Mouse (Mus musculus) liver, embryonic 13.5 days (tissue): ENCODE data around the gene Rrp7a. TPM values are rescaled to one million over a fixed set of nuclear protein-coding genes. Genes with fewer than 3 reads are reported as not detected.

Source experiments
- ATAC-seq: fragments of 200-750 bp; cut with Nextera tagmentation; 2 replicates; pipeline ENCODE4 v1.8.0; 2017; ENCODE audit warnings: low read depth, mild to moderate bottlenecking, moderate number of reproducible peaks, moderate library complexity
- DNase-seq: peaks from one replicate; pipeline ENCODE4 v3.0.0; 2022
- H3K27ac ChIP-seq: fragments of 300-500 bp; sonication (generic); 2 replicates; pipeline ENCODE4 v1.5.1; 2015; ENCODE audit warnings: moderate library complexity, mild to moderate bottlenecking, inconsistent platforms
- H3K27me3 ChIP-seq: fragments of 300-500 bp; sonication (generic); 2 replicates; pipeline ENCODE4 v1.6.1; 2015; ENCODE audit warnings: mild to moderate bottlenecking, inconsistent platforms
- H3K36me3 ChIP-seq: fragments of 300-500 bp; sonication (generic); 2 replicates; pipeline ENCODE4 v1.6.1; 2015; ENCODE audit warnings: mild to moderate bottlenecking, inconsistent platforms
- H3K4me1 ChIP-seq: fragments of 300-500 bp; sonication (generic); replicated peaks from 2 replicates; pipeline ENCODE4 v1.6.1; 2015; ENCODE audit warnings: inconsistent platforms
- H3K4me2 ChIP-seq: fragments of 300-500 bp; sonication (generic); 2 replicates; pipeline ENCODE4 v1.6.1; 2015; ENCODE audit warnings: inconsistent platforms, mild to moderate bottlenecking, moderate library complexity
- H3K4me3 ChIP-seq: fragments of 300-500 bp; sonication (generic); replicated peaks from 2 replicates; pipeline ENCODE4 v1.5.1; 2015; ENCODE audit warnings: mild to moderate bottlenecking, inconsistent platforms
- H3K9ac ChIP-seq: fragments of 300-500 bp; sonication (generic); 2 replicates; pipeline ENCODE4 v1.6.1; 2015; ENCODE audit warnings: mild to moderate bottlenecking, inconsistent platforms
- H3K9me3 ChIP-seq: fragments of 300-500 bp; sonication (generic); replicated peaks from 2 replicates; pipeline ENCODE4 v1.6.1; 2016; ENCODE audit warnings: inconsistent platforms
- WGBS: fragments of 180-500 bp; shearing (Covaris S2); methylation state at CpG from one replicate; pipeline ENCODE4 v1.1.7; 2015; ENCODE audit not compliant: insufficient replicate concordance; 5-methylcytosine and 5-hydroxymethylcytosine counted together
- polyA plus RNA-seq: library from polyadenylated mRNA; unstranded; fragments of >200 nt; fragmentation: Nextera tagmentation; extraction: Ambion mirVana; gene quantifications from 2 replicates; pipeline ENCODE4 v1.2.1, GENCODE M21; 2015

Rrp7a gene
- polyA plus RNA-seq: 35.6 and 40.9 TPM in 2 replicates

DNA sequence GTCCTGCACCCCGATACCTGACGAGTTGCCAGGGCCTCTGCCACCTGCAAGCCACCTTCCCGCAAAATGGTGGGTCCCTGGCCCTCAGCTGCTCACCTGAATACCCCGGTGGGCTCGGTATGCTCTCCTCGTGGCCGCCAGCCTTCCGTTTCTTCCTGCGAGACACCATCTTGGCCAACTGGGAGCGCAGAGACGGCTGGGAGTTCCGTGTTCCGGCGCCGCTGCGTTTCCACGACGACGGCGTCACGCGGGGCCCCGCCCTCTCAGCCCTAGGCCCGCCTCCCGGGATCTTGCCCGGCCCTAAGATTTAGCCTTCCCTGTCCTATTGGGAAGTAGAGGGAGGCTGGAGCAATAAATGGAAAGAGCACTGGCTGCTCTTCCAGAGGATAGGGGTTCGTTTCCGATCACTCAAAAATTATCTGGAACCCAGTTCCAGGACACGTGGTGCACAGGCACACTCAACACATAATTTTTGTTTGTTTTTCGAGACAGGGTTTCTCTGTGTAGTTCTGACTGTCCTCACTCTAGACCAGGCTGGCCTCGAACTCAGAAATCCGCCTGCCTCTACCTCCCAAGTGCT lies at the start of gene Rrp7a:
Rrp7a (minus strand) TSS at position 236 of the 580 bp plus-strand sequence.
- DNase-seq (peak; percentile 82), ATAC-seq (peak; percentile 90)
- peaks cover 14% of the 10 kb centered on the region for H3K4me1 ChIP-seq
- peaks cover 52% of the 10 kb centered on the region for H3K36me3 ChIP-seq
- H3K27me3 ChIP-seq: no peaks in the 10 kb centered on the region
- whole genome bisulfite sequencing: 4% methylated on average over 32 of the region's 32 CpGs
- H3K9me3 ChIP-seq: no peaks in the 10 kb centered on the region
- peak within 1 kb of the TSS; percentile 83 for H3K9ac ChIP-seq
- peak within 1 kb of the TSS; percentile 63 for H3K27ac ChIP-seq
- H3K4me2 ChIP-seq: peak within 1 kb of the TSS; percentile 89
- peak within 1 kb of the TSS; percentile 91 for H3K4me3 ChIP-seq

GRCm38 (mm10) chr15:83171712-83172481 lies 49.3 kb upstream of the Rrp7a start:
- peak; percentile 96 for DNase-seq
- peaks cover 25% of the 10 kb centered on the region for H3K36me3 ChIP-seq
- H3K9me3 ChIP-seq: no peaks in the 10 kb centered on the region
- peak overlapping the region; percentile 94 for H3K4me2 ChIP-seq
- ATAC-seq: peak; percentile 81
- H3K27ac ChIP-seq: peak overlapping the region; percentile 93
- under 1% methylated on average over 67 of the region's 67 CpGs for WGBS
- H3K27me3 ChIP-seq: no peaks in the 10 kb centered on the region
- H3K4me3 ChIP-seq: peak overlapping the region; percentile 100
- peaks cover 72% of the 10 kb centered on the region for H3K4me1 ChIP-seq
- peak overlapping the region; percentile 98 for H3K9ac ChIP-seq

DNA sequence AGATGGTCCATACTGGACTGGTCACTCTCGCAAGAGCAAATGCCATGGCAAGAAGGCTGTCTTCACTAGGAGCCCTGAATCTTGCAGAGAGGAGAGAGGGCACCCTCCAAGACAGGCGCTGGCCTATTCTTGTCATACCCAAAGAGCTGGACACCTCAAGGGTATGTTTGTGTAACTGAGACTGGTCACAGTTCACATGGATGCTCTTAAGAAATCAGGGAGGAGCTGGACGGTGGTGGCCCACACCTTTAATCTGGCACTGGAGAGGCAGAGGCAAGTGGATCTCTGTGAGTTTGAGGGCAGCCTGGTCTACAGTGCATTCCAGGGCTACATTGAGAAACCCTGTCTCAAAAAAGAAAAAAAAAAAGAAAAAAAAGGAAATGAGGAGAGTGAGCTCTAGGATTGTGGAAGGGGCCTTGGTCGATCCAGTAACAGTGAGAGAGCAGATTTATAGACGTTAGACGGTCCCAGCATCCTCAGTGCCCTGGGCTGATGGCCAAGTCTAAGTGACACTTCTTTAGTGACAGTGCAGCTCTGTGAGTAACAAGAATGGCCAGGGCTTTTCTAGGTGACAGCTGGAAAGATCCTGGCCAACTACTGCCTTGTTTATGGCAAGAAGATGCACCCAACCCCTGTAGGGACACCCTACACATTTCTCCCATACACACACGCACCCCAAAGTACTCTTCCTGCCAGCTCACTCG lies 48.5 kb upstream of the Rrp7a start:
- Histone ChIP-seq H3K4me3 (peak overlapping the region; percentile 100), H3K27me3 (no peaks in the 10 kb centered on the region), H3K27ac (peak overlapping the region; percentile 93), H3K4me2 (peak overlapping the region; percentile 94), H3K4me1 (peaks cover 78% of the 10 kb centered on the region), H3K9ac (peak overlapping the region; percentile 98), H3K36me3 (peaks cover 33% of the 10 kb centered on the region), H3K9me3 (no peaks in the 10 kb centered on the region)
- no peak for ATAC-seq
- no peak for DNase-seq
- 38% methylated on average over 8 of the region's 8 CpGs for WGBS

GRCm38 (mm10) chr15:83169772-83170722 lies 47.4 kb upstream of the Rrp7a start:
- Histone ChIP-seq H3K9ac (peak overlapping the region; percentile 98), H3K27ac (peak overlapping the region; percentile 93), H3K4me1 (peaks cover 85% of the 10 kb centered on the region), H3K36me3 (peaks cover 42% of the 10 kb centered on the region), H3K27me3 (no peaks in the 10 kb centered on the region), H3K4me3 (peak overlapping the region; percentile 100), H3K4me2 (peak overlapping the region; percentile 94), H3K9me3 (no peaks in the 10 kb centered on the region)
- ATAC-seq (peak; percentile 89), DNase-seq (peak; percentile 87)
- whole genome bisulfite sequencing: 29% methylated on average over 8 of the region's 8 CpGs

DNA sequence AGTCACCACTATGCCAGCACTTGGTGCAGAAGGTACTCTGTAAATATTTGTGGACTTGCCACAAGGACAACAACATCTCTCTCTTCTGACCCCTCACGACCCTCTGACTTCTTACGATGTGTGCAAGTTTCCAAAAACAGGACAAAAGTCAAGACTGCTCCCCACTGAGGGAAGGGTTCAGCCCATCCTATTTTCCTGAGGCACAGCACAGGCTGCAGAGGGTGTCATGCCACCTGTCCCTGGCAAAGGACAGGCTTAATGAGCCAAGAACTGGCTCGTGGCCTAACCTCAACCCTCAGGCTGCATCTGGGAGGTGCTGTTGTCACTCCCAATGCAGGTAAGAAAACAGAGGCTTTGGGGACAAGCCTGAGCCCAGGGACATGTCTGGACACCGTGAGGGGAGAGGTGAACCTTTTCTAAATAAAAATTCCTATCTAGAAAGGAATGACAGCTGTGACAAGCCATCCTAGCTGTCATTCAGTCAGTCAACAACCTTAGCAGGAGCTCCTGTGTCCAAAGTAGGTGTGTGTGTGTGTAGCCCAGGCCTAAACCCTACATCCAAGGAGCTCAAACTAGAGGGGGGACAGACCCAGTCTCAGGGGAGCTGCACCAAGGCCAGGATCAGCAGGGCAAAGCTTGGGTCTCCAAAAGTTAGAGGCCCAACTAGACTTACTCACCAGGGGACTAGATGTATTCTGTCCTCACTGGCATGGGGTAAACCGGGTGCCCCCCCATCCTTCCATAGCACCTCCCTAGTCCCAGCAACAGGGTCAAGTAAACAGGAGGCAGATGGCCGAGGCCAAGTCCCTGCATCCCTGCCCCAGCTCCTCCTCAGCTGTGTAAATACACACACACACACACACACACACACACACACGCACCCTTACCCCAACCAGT lies 46.5 kb upstream of the Rrp7a start:
- peak overlapping the region; percentile 98 for H3K9ac ChIP-seq
- peak overlapping the region; percentile 100 for H3K4me3 ChIP-seq
- peak overlapping the region; percentile 93 for H3K27ac ChIP-seq
- WGBS: 58% methylated on average over 7 of the region's 7 CpGs
- no peaks in the 10 kb centered on the region for H3K27me3 ChIP-seq
- H3K4me1 ChIP-seq: peaks cover 88% of the 10 kb centered on the region
- ATAC-seq (no peak), DNase-seq (no peak)
- peaks cover 41% of the 10 kb centered on the region for H3K36me3 ChIP-seq
- peak overlapping the region; percentile 94 for H3K4me2 ChIP-seq
- H3K9me3 ChIP-seq: no peaks in the 10 kb centered on the region

DNA sequence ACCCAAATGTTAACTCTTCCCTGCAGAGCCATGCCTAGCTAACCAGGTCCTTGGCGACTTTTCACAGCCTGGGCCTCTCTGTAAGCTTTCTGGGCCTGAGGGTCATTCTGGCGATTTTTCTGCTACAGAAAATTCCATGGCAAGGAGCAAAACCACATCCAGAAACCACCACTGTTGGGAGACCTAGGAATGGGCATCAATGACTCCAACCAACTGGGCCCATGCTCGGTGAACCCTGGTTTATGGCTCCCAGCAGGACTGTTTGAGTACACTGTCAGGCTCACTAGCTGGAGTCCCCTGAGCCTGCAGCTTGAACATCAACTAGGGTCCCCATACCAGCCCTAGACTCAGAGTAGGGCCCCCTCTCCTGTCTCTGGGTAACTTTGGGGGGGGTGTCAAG lies 45.7 kb upstream of the Rrp7a start:
- peaks cover 47% of the 10 kb centered on the region for H3K36me3 ChIP-seq
- peak overlapping the region; percentile 98 for H3K9ac ChIP-seq
- peak overlapping the region; percentile 93 for H3K27ac ChIP-seq
- DNase-seq (no peak), ATAC-seq (no peak)
- H3K27me3 ChIP-seq: no peaks in the 10 kb centered on the region
- H3K4me2 ChIP-seq: peak overlapping the region; percentile 94
- peaks cover 86% of the 10 kb centered on the region for H3K4me1 ChIP-seq
- WGBS: 66% methylated on average over 3 of the region's 3 CpGs
- H3K9me3 ChIP-seq: no peaks in the 10 kb centered on the region
- peak overlapping the region; percentile 100 for H3K4me3 ChIP-seq

DNA sequence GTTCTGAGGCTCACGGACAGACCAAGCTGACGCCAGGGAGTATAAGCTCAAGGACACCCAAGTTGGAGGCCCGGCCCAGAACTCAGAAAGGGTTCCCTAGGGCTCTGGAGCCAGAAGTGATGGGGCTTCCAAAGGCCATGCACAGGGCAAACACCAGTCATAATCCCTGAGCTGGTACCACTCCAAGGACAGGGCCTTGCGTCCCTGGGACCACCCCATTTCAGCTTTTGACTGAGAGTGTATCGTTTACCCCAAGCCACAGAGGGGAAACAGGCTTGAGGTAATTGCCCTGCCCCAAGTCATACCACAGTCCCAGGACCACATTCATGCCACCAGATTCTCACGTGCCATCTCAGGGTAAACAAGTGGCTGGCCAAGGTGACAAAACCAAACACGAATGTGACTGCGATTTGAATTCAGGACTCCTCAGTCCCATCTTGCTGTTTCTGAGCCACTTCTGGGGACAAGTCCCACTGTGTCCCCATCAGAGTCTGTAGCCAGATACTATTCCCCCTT lies 45.0 kb upstream of the Rrp7a start:
- 83% methylated on average over 8 of the region's 8 CpGs for WGBS
- peaks cover 54% of the 10 kb centered on the region for H3K36me3 ChIP-seq
- peaks cover 86% of the 10 kb centered on the region for H3K4me1 ChIP-seq
- DNase-seq (no peak), ATAC-seq (no peak)
- H3K27ac ChIP-seq: peak overlapping the region; percentile 93
- H3K9ac ChIP-seq: peak overlapping the region; percentile 98
- H3K4me3 ChIP-seq: peak overlapping the region; percentile 100
- no peaks in the 10 kb centered on the region for H3K9me3 ChIP-seq
- H3K4me2 ChIP-seq: peak overlapping the region; percentile 94
- H3K27me3 ChIP-seq: no peaks in the 10 kb centered on the region

- H3K4me1 ChIP-seq: peaks cover 88% of the 10 kb centered on the region
Observed at GRCm38 (mm10) chr15:83167126-83167525, 44.5 kb upstream of the Rrp7a start.

DNA sequence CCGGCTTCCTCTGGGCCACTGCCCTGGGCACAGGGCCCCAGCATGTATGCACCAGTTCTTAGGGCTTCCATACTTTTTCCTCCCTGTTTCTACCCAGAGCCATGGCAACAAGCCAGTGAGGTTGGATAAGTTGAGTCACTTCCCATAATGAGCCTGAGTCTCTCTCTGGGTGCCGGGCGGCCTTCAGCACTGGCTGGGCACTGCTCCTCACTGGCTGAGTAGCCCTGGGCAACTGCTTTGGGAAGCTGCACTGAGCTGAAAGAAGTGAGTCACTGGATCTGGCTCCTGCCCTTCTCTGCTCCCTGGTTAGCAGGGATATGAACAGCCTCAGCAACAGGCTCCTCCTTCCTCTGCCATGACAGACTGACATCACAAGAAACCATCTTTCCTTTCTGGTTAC lies 44.0 kb upstream of the Rrp7a start:
- Histone ChIP-seq H3K36me3 (peaks cover 63% of the 10 kb centered on the region), H3K27ac (peak overlapping the region; percentile 93), H3K4me2 (peak overlapping the region; percentile 94), H3K9me3 (no peaks in the 10 kb centered on the region), H3K4me3 (peak overlapping the region; percentile 100), H3K9ac (peak overlapping the region; percentile 98), H3K4me1 (peaks cover 93% of the 10 kb centered on the region), H3K27me3 (no peaks in the 10 kb centered on the region)
- DNase-seq (no peak), ATAC-seq (no peak)
- 87% methylated on average over 3 of the region's 3 CpGs for WGBS

More at GRCm38 (mm10) chr15:83167126-83167525, 44.5 kb upstream of the Rrp7a start:
- DNase-seq (no peak), ATAC-seq (no peak)
- no peaks in the 10 kb centered on the region for H3K27me3 ChIP-seq
- H3K27ac ChIP-seq: peak overlapping the region; percentile 93
- peaks cover 59% of the 10 kb centered on the region for H3K36me3 ChIP-seq
- H3K9me3 ChIP-seq: no peaks in the 10 kb centered on the region
- peak overlapping the region; percentile 94 for H3K4me2 ChIP-seq
- 82% methylated on average over 5 of the region's 5 CpGs for WGBS
- peak overlapping the region; percentile 98 for H3K9ac ChIP-seq
- H3K4me3 ChIP-seq: peak overlapping the region; percentile 100
